Mouse (Mus musculus) adrenal gland, adult (tissue): ENCODE results near the gene Gm17467.
"Not testable (repeated sequence)": the region's sequence is repeated elsewhere in the genome, so short reads cannot be mapped to it uniquely, and the experiment has no call there.

Experiments used
- DNase-seq, 2 experiments: peaks; one replicate each; pipeline ENCODE4 v3.0.0; 2022 to 2023; ENCODE audit warnings: low spot score in 1 of 2; ENCODE audit not compliant: inconsistent age in 2 of 2

Gm17467 gene

DNA sequence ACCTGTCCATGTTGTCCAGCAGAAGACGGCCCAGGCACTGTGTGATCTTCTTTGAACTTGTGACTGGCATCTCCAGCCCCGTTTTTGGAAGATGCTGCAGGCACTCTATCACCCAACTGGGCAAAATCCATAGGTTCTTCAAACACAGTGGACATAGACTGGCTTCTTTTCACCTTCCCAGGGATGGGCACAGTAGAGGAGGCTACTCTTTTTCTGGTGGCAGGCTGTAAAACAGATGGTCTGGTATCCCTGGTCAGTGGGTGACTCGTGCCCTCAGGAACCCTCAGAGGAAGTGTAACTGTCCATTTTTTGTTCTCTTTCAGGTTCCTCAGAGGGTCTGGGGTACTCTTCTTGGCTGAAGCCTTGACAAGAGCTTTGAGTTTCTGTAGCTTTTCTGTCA is at the start of gene Gm17467:
Gene Gm17467 (minus strand): TSS at position 101 of the 400 bp plus-strand sequence.
- not testable (repeated sequence) for DNase-seq
